ENCODE assay signal across 9 mouse cellular contexts in the genomic region with DNA sequence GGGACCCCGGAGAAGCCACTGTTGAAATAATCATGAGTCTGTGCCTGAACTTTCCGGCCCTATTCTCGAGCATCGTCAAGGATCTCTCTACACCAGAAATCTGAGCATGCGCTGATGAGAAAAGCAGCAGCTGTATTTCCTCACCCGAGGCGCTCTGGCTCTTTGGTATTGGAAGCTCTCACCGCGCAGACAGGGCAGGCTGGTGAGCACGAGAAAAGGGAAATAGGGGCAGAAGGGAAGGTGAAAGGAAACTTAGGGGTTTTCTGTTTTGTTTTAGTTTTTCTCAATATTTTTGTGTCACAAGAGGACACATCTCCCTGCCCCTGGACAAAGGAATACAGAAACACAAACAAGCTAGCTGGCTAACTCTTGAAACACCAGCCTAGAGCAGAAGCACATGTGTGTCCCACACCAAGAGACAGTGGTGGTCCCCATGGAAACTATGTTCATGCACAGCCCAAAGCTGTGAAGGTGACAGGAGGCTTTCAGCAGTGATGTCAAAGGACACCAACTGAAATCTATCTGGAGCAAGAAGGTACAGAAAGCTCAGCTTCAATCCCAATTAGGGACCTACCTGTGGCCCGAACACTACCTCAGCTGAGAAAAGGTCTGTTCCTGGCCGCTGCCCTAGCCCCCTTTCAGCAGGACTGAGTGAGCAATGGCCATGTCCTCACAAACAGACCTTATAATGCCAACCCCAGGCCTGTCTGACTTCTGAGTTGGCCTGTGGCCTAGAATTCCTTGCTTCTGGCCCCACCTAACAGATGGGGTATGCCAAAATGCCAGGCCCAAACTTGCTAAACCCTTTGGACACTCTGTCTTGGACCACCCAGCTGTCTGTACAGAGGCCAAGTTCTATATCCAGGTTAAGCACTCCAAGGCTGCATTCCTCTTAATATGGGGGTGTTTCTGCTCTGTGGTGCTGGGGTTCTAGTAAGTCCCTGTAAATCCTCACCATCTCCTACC.
DNase-seq lines count a peak whose midpoint lies in the region; ATAC-seq lines count a peak whose summit lies in the region.
"Had no signal": no experiment of that assay in that cellular context is flagged by ENCODE, and none has a peak within 500 bp of the region (broad histone marks: within the 10 kb centered on the region; RNA-seq: fewer than 3 reads in every experiment).

No protein-coding gene starts in this region.

- DNase-seq in limb, embryonic 10.5 days (ENCODE audit: low spot score): no peak
- peak; percentile 40 to 48 for DNase-seq in cerebellum, postnatal 14 days
- peak; percentile 80 to 84 for DNase-seq in heart, adult 9 months (ENCODE audit: low spot score in 2 of 2)
- DNase-seq in urinary bladder, postnatal 4 days (ENCODE audit: low spot score in 2 of 2): peak; percentile 32 to 62
- no peak for DNase-seq in left cerebral cortex, adult 11 months (ENCODE audit: low spot score)

- no peak for ATAC-seq in limb, embryonic 12.5 days (ENCODE audit: insufficient number of reproducible peaks, insufficient read depth, low FRiP score, low TSS enrichment, low read depth)
- ATAC-seq in kidney, embryonic 16.5 days (ENCODE audit: low FRiP score, low TSS enrichment): peak; percentile 68; the same call in 1 of the 2 replicates
- ATAC-seq in megakaryocyte, adult 5-6 weeks (ENCODE audit: poor library complexity, severe bottlenecking): peak; percentile 74

- peak overlapping the region; percentile 37; the same call in 1 of the 2 replicates for H3K4me2 ChIP-seq in limb, embryonic 12.5 days
- H3K4me2 ChIP-seq in kidney, embryonic 16.5 days (replicated peaks; ENCODE audit: low read depth, low read length): peak overlapping the region; percentile 14
- H3K4me2 ChIP-seq: neural tube, embryonic 12.5 days had no signal

- peaks cover 11% of the 10 kb centered on the region; the same call in 1 of the 2 replicates for H3K27me3 ChIP-seq in limb, embryonic 12.5 days
- H3K27me3 ChIP-seq in limb, embryonic 10.5 days (ENCODE audit: low read depth, poor library complexity, severe bottlenecking): no peaks in the 10 kb centered on the region; the same call in 1 of the 2 replicates
- no peaks in the 10 kb centered on the region for H3K27me3 ChIP-seq in kidney, embryonic 16.5 days (ENCODE audit: insufficient read depth, low read length)
- H3K27me3 ChIP-seq: neural tube, embryonic 12.5 days had no signal

- peaks cover 12% of the 10 kb centered on the region for H3K4me1 ChIP-seq in limb, embryonic 12.5 days (replicated peaks)
- peaks cover 27% of the 10 kb centered on the region for H3K4me1 ChIP-seq in limb, embryonic 10.5 days
- peaks cover 44% of the 10 kb centered on the region for H3K4me1 ChIP-seq in kidney, embryonic 16.5 days (ENCODE audit: insufficient read depth, low read length)

- H3K9ac ChIP-seq in limb, embryonic 12.5 days (replicated peaks): no peak overlapping the region
- H3K9ac ChIP-seq in kidney, embryonic 16.5 days (replicated peaks; ENCODE audit: low read length): no peak overlapping the region
- H3K9ac ChIP-seq: neural tube, embryonic 12.5 days had no signal

- no peak overlapping the region for H3K4me3 ChIP-seq in limb, embryonic 12.5 days (replicated peaks)
- H3K4me3 ChIP-seq in limb, embryonic 10.5 days: no peak overlapping the region
- no peak overlapping the region for H3K4me3 ChIP-seq in kidney, embryonic 16.5 days (ENCODE audit: low read length)
- H3K4me3 ChIP-seq: neural tube, embryonic 12.5 days had no signal

- WGBS in limb, embryonic 12.5 days: 52% methylated on average over 12 of the region's 12 CpGs
- 61% methylated on average over 12 of the region's 12 CpGs for WGBS in limb, embryonic 10.5 days
- 32% methylated on average over 12 of the region's 12 CpGs for WGBS in kidney, embryonic 16.5 days

- H3K27ac ChIP-seq in limb, embryonic 12.5 days: no peak overlapping the region
- no peak overlapping the region for H3K27ac ChIP-seq in limb, embryonic 10.5 days
- H3K27ac ChIP-seq in kidney, embryonic 16.5 days (ENCODE audit: low read length): no peak overlapping the region
- H3K27ac ChIP-seq: neural tube, embryonic 12.5 days had no signal

- no peaks in the 10 kb centered on the region for H3K36me3 ChIP-seq in limb, embryonic 12.5 days
- H3K36me3 ChIP-seq in limb, embryonic 10.5 days: peaks cover 15% of the 10 kb centered on the region
- H3K36me3 ChIP-seq in kidney, embryonic 16.5 days (ENCODE audit: insufficient read depth, low read length): 0 out of 2 replicates have a peak, but pooled peaks cover 5% of the 10 kb centered on the region
- H3K36me3 ChIP-seq: neural tube, embryonic 12.5 days had no signal

- no peaks in the 10 kb centered on the region for H3K9me3 ChIP-seq in limb, embryonic 12.5 days
- no peaks in the 10 kb centered on the region for H3K9me3 ChIP-seq in limb, embryonic 10.5 days (replicated peaks)
- H3K9me3 ChIP-seq in kidney, embryonic 16.5 days (ENCODE audit: low read length): no peaks in the 10 kb centered on the region
- H3K9me3 ChIP-seq: neural tube, embryonic 12.5 days had no signal

Comparison
In these comparisons a context has a peak if more than half of its experiments do, and no peak if none do; other contexts are left out.
1. DNase-seq: peak in cerebellum, postnatal 14 days (2 of 2), heart, adult 9 months (2 of 2) and urinary bladder, postnatal 4 days (2 of 2); none in limb, embryonic 10.5 days (single experiment) and left cerebral cortex, adult 11 months (single experiment).